Mouse (Mus musculus): ENCODE data around the gene Lrrc4. TPM values are rescaled to one million over a fixed set of nuclear protein-coding genes. Genes with fewer than 3 reads are reported as not detected.

Lrrc4 gene
- polyA plus RNA-seq, 1 experiment from 2014 or later = 7.0 TPM

DNA sequence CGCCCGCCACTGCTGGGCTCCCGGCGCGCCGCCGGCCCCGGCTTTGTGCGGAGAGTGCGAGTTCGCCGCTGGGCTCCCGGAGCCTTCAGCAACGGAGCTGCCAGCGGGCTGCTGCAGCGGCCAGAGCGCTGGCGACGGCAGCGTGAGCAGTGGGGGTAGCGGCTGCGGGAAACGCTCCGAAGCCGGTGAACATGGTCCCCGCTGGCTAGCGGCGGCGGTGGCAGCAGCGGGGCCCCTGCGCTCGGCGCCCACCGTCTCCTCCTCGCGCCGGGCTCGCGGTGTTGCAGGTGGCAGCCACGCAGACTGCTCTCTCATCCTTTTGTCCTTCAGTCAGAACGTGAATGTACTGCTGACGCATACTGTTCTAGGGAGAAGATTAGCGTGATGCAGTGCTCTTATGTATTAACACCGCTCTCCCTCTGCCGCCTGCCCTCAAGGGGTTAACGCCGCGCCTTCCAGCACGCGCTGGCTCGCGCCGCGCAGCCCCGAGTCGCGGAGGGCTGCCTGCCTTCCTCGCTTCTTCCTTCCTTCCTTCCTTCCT lies 1.3 kb upstream of the Lrrc4 start:
- Histone ChIP-seq H3K9ac (peak overlapping the region; percentile 93), H3K4me2 (peak overlapping the region; percentile 91), H3K4me3 (peak overlapping the region; percentile 81), H3K27me3 (replicated peaks) (no peaks in the 10 kb centered on the region), H3K9me3 (no peaks in the 10 kb centered on the region), H3K4me1 (peaks cover 47% of the 10 kb centered on the region), H3K27ac (peak overlapping the region; percentile 98), H3K36me3 (replicated peaks) (no peaks in the 10 kb centered on the region)
- peak; percentile 83 for ATAC-seq (replicated peaks)
- under 1% methylated on average over 58 of the region's 58 CpGs for WGBS

DNA sequence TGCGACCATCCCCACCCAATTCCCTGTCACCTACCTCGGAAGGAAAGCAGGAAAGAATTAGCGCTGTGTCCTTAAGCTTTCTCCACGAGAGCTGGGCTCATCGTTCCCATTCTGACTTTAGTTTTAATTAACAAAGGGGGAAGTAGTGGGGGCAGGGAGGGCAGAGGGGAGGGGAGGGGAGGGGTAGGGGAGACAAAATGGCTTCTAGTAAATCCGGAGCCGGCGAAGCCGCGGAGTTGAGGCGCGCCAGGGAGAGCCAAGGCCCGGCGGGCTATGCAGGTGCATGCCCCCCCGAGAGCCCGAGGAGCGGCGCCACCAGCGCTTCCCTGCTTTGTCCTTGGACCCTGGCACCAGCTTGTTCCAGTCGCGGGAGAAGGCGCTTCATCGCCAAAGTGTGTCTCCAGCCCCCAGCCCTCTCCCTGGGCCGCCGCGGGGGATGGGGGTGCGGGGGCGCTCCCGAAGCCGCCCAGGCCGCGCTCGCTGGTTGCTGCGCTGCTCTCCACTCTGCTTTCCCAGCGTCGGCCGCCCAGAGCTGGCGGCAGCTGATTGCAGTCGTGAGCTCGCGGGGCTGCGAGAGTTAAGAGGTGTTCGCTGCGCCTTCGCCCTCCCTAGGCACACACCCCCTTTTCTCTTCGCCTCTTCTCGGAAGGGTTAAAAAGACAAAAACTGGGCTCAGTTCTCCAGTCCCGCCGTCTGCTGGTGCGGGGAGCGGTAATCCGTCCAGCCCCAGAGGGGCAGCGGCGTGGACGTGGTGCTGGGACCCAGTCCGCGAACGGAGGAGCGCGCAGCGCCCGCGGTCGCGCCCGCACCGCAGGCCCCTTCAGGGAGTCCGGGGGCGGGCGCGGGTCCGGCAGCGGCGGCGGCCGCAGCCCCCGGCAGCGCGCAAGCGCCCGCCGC lies 555 bp upstream of the Lrrc4 start:
- H3K4me3 ChIP-seq = peak overlapping the region; percentile 81
- no peaks in the 10 kb centered on the region for H3K9me3 ChIP-seq
- peak; percentile 61 for ATAC-seq (replicated peaks)

DNA sequence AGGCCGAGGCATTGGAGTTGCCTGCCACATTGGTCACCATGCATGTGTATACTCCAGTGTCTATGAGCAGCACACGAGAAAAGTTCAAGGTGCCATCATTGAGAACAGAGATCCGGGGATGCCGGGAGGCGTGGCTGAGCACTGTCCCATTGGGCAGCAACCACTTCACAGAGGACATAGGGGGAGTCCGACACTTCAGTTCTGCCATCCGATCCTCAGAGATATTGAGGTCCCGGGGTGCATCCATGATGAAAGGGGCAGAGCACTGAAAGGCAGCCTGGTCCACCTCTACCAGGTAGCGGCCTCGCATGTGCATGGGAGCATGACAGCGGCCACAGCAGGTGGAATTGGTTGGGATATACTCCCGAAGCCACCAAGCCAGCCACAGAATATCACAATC lies 1.2 kb downstream of the Lrrc4 start:
- no peak for ATAC-seq (replicated peaks)
- peak overlapping the region; percentile 81; the same call in 1 of the 2 replicates for H3K4me3 ChIP-seq
- no peaks in the 10 kb centered on the region for H3K9me3 ChIP-seq
- peak overlapping the region; percentile 91 for H3K4me2 ChIP-seq
- H3K9ac ChIP-seq = no peak overlapping the region
- WGBS = 92% methylated on average over 12 of the region's 12 CpGs
- no peaks in the 10 kb centered on the region for H3K36me3 ChIP-seq (replicated peaks)
- no peaks in the 10 kb centered on the region for H3K27me3 ChIP-seq (replicated peaks)
- no peak overlapping the region for H3K27ac ChIP-seq
- peaks cover 72% of the 10 kb centered on the region for H3K4me1 ChIP-seq

More for the DNA sequence above, 555 bp upstream of the Lrrc4 start:
- H3K36me3 ChIP-seq (replicated peaks) = no peaks in the 10 kb centered on the region
- H3K4me1 ChIP-seq = peaks cover 55% of the 10 kb centered on the region
- no peaks in the 10 kb centered on the region for H3K27me3 ChIP-seq (replicated peaks)
- H3K9ac ChIP-seq = peak overlapping the region; percentile 93
- peak overlapping the region; percentile 98 for H3K27ac ChIP-seq
- under 1% methylated on average over 80 of the region's 82 CpGs for WGBS
- H3K4me2 ChIP-seq = peak overlapping the region; percentile 91

DNA sequence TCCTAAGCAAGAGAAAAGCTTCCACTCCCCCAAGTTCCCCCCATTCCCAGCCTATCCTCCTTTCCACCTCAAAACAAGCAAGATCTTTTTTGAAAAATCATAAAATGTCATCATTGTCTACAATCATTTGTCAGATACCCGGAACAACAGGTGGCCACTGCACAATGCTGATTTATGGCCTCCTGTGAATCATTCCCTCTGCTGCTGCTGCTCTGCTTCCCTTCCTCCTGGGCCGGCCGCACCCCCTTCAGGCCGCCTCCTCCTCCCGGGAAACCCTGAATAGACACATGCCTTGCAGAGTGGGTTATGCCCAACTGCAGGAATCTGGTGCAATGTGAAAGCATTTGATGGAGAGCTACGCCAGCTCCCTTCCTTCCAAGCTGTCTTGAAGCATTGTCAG lies 3.0 kb downstream of the Lrrc4 start:
- Histone ChIP-seq H3K27ac (peak overlapping the region; percentile 14; the same call in 1 of the 2 replicates), H3K9me3 (no peaks in the 10 kb centered on the region), H3K4me3 (peak overlapping the region; percentile 39), H3K9ac (peak overlapping the region; percentile 29; the same call in 1 of the 2 replicates), H3K4me2 (peak overlapping the region; percentile 91), H3K4me1 (peaks cover 70% of the 10 kb centered on the region), H3K36me3 (replicated peaks) (0 out of 2 replicates have a peak, but pooled peaks cover 2% of the 10 kb centered on the region), H3K27me3 (replicated peaks) (no peaks in the 10 kb centered on the region)
- ATAC-seq (replicated peaks) = no peak
- WGBS = 7% methylated on average over 6 of the region's 6 CpGs

DNA sequence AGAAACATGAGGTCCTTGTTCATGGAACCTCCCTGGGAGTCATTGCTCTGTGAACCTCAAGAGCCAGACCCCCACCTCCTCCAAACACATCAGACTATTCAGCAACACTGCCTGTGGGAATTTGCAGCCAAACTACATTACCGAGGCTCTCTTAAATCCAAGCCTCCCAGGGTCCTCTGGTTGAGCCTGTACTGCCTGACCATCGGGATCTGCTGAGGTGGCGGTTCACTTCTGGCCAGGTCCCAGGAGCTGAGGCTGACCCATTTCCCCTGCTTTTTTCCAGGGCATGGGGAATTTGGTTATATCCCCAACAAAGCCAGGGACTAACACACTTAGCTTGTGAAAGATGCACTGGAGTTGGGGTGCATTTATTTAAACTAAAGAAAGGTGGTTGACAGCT lies 4.0 kb downstream of the Lrrc4 start:
- peak overlapping the region; percentile 48 for H3K27ac ChIP-seq
- H3K27me3 ChIP-seq (replicated peaks) = no peaks in the 10 kb centered on the region
- peak overlapping the region; percentile 39 for H3K4me3 ChIP-seq
- H3K9me3 ChIP-seq = no peaks in the 10 kb centered on the region
- H3K36me3 ChIP-seq (replicated peaks) = 0 out of 2 replicates have a peak, but pooled peaks cover 2% of the 10 kb centered on the region
- WGBS = 8% methylated on average over 3 of the region's 3 CpGs
- peak overlapping the region; percentile 32 for H3K9ac ChIP-seq
- H3K4me2 ChIP-seq = peak overlapping the region; percentile 91
- peaks cover 68% of the 10 kb centered on the region for H3K4me1 ChIP-seq
- ATAC-seq (replicated peaks) = no peak

DNA sequence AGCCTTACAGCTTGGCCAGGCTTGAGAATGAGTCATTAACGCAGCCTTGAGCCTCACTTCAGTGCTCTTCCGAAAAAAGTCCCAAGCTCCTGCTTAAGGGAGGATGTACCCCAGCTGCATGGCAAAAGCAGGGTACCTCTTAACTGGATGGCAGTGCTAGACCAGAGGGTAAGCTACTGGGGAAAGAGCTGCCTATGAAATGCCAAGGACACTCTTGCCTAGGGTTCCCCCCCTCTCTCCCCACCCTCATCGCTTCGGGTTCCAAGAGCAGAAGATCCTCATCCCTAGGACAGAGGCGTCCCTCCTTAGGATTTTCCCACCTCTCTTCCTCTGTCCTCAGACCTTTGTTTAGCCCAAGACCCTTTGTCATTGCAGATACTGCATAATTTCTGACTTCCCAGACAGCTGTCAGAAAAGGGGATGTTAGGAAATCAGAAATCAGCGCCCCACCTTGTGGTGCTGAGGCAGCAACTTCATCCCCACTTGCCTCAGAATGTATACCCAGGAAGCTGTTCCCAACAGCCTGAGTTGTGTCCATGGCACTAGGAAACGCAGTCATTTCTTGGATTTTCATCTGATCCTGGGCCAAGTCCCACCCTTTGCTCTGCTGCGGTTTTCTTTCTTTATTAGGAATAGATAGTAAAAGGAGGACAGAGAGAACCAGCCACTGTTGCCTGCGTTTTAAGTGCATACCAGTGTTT lies 4.7 kb downstream of the Lrrc4 start:
- no peaks in the 10 kb centered on the region for H3K27me3 ChIP-seq (replicated peaks)
- 0 out of 2 replicates have a peak, but pooled peaks cover 2% of the 10 kb centered on the region for H3K36me3 ChIP-seq (replicated peaks)
- peak overlapping the region; percentile 48 for H3K27ac ChIP-seq
- H3K4me2 ChIP-seq = peak overlapping the region; percentile 91
- WGBS = 49% methylated on average over 9 of the region's 9 CpGs
- H3K4me1 ChIP-seq = peaks cover 68% of the 10 kb centered on the region
- H3K4me3 ChIP-seq = peak overlapping the region; percentile 39
- ATAC-seq (replicated peaks) = no peak
- peak overlapping the region; percentile 32 for H3K9ac ChIP-seq
- H3K9me3 ChIP-seq = no peaks in the 10 kb centered on the region

DNA sequence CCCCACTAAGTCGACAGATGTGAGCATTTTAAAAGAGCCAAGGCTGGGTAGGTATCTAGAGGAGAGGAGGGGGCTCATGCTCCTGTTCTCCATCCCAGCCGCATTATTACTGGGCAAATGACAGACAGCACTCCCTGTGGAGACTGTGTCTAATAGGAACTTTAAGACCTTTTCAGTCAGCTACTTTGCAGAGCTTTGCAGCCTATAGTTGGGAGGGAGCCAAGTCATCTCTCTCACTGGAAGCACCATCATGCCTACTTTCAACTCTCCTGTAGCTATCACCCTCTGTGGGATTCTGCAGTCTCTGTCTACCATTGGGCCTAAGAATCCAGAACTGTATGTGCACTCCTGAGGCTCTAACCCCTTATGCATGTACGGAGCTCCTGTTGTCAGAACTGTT lies 5.7 kb downstream of the Lrrc4 start:
- H3K4me2 ChIP-seq = peak overlapping the region; percentile 91
- no peak overlapping the region for H3K4me3 ChIP-seq
- no peaks in the 10 kb centered on the region for H3K9me3 ChIP-seq
- no peaks in the 10 kb centered on the region for H3K27me3 ChIP-seq (replicated peaks)
- no peak overlapping the region for H3K27ac ChIP-seq
- 51% methylated on average over 3 of the region's 3 CpGs for WGBS
- no peak overlapping the region for H3K9ac ChIP-seq
- peaks cover 69% of the 10 kb centered on the region for H3K4me1 ChIP-seq
- no peak for ATAC-seq (replicated peaks)
- 0 out of 2 replicates have a peak, but pooled peaks cover 2% of the 10 kb centered on the region for H3K36me3 ChIP-seq (replicated peaks)

DNA sequence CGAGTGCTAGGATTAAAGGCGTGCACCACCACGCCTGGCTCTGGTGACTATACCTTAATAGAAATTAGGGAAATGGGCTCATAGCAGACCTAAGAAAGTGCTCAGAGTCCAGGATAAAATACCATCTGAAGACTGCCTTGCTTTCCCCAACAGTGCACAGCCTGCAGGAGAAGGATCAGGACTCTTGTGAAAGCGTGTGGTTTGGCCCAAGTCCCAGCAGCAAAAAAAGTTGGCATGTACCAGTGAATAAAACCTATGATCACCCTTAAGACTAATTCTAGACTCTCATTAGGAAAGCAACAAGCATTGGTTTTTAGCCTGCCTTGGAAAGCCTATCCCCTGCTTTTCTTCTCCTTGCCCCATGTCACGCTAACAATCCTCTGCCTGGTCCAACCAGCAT lies 7.7 kb downstream of the Lrrc4 start:
- H3K9ac ChIP-seq = no peak overlapping the region
- H3K4me3 ChIP-seq = no peak overlapping the region
- ATAC-seq (replicated peaks) = no peak
- no peaks in the 10 kb centered on the region for H3K9me3 ChIP-seq
- 95% methylated on average over 5 of the region's 5 CpGs for WGBS
- no peaks in the 10 kb centered on the region for H3K27me3 ChIP-seq (replicated peaks)
- H3K36me3 ChIP-seq (replicated peaks) = 0 out of 2 replicates have a peak, but pooled peaks cover 2% of the 10 kb centered on the region
- H3K27ac ChIP-seq = no peak overlapping the region
- peaks cover 61% of the 10 kb centered on the region for H3K4me1 ChIP-seq
- no peak overlapping the region for H3K4me2 ChIP-seq

DNA sequence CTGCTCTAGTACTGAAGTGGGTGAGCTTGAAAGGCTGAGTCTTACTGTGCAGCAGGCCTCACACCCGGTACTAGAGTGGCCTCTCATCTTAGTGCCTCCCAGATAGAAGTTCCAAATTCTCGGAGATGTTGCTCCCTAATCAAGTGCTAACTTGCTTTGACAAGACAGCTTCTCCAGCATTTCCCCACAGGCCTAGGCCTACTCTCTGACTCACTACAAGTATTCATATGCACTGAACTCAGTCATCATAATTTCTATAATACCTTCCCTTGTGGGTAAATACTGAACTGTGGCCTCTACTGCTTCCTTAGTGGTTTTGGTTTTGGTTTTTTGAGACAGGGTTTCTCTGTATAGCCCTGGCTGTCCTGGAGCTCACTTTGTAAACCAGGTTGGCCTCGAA lies 8.2 kb downstream of the Lrrc4 start:
- H3K36me3 ChIP-seq (replicated peaks) = 0 out of 2 replicates have a peak, but pooled peaks cover 2% of the 10 kb centered on the region
- 92% methylated on average over 3 of the region's 3 CpGs for WGBS
- peaks cover 57% of the 10 kb centered on the region for H3K4me1 ChIP-seq
- H3K4me3 ChIP-seq = no peak overlapping the region
- H3K9ac ChIP-seq = no peak overlapping the region
- no peaks in the 10 kb centered on the region for H3K27me3 ChIP-seq (replicated peaks)
- H3K9me3 ChIP-seq = no peaks in the 10 kb centered on the region
- no peak for ATAC-seq (replicated peaks)
- H3K27ac ChIP-seq = no peak overlapping the region
- no peak overlapping the region for H3K4me2 ChIP-seq

DNA sequence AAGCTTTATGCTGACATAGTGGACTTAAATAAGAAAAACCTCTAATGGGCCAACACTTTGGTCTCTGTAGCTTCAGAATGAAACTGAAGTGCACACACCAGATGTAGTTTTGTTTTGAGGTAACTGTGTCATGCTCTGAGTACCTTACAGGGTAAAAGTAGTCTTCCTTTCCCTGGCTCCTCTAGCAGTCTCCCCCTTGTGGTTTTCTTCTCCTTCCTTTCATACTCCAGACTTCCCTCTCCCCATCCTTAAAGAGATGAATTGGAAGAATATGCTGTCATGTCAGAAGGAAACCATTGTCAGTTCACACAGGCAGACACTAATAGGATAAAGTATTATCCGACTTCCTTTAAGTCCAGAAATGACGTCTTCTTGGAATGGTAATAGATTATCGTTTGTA lies 9.3 kb downstream of the Lrrc4 start:
- Histone ChIP-seq H3K4me1 (peaks cover 48% of the 10 kb centered on the region), H3K27me3 (replicated peaks) (no peaks in the 10 kb centered on the region)
- 62% methylated on average over 3 of the region's 3 CpGs for WGBS

DNA sequence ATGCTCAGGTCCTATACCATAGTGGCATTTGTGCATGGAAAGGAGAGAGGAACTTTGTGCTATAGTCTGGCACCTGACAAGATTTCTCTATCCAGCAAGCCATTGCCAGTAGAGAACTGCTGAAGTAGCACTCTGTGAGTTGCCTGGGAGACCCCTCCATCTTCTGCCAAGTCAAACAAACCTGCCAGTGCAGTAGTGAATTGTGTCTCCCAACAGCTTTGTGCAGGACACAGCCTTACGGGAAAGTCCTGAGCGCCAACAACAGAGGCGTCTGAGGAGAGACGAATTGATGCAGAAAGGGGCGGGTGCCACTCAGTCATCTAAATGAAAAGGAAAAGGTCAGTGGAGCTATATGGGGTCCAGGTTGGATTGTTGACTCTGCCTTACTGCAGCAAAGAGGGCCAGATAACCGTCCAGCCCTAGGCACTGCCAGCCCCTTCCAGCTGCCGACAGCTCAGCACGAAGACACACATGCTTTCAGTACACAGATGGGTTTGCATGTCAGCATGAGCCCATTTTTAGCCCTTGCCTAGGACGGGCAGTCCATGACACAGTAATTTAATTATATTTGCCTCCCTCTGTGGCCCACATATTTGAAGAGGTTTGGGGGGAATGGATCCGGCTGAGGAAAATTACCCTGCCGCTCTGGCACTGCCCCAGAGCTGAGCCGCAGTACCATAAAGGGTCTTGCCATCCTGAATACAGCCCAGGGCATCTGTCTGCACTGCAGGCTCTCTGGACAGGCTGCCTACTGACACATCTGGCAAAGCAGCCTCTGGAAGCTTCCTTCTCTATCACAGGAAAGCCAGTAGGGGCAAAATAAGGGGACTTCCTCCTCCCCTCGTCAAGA lies 11.8 kb downstream of the Lrrc4 start:
- Histone ChIP-seq H3K4me2 (no peak overlapping the region), H3K27ac (no peak overlapping the region), H3K4me3 (no peak overlapping the region), H3K9me3 (no peaks in the 10 kb centered on the region), H3K4me1 (peaks cover 23% of the 10 kb centered on the region; the same call in 1 of the 2 replicates), H3K27me3 (replicated peaks) (no peaks in the 10 kb centered on the region), H3K36me3 (replicated peaks) (0 out of 2 replicates have a peak, but pooled peaks cover 6% of the 10 kb centered on the region), H3K9ac (no peak overlapping the region)
- 61% methylated on average over 13 of the region's 13 CpGs for whole genome bisulfite sequencing
- ATAC-seq (replicated peaks) = peak; percentile 45; the same call in 1 of the 2 replicates

More for the DNA sequence above, 9.3 kb downstream of the Lrrc4 start:
- Histone ChIP-seq H3K27ac (no peak overlapping the region), H3K4me2 (no peak overlapping the region), H3K36me3 (replicated peaks) (0 out of 2 replicates have a peak, but pooled peaks cover 2% of the 10 kb centered on the region), H3K4me3 (no peak overlapping the region), H3K9ac (no peak overlapping the region), H3K9me3 (no peaks in the 10 kb centered on the region)
- ATAC-seq (replicated peaks) = no peak
